Mouse (Mus musculus) layer of hippocampus, postnatal 36 days (tissue): ENCODE measurements around the gene Grid2. TPM values are rescaled to one million over a fixed set of nuclear protein-coding genes. Genes with fewer than 3 reads are reported as not detected.

Experiments used
- DNase-seq, 2 experiments: peaks; one replicate each; pipeline ENCODE4 v3.0.0; 2022
- total RNA-seq, 2 experiments: library from RNA; stranded (reverse); gene quantifications; 2 replicates each; pipeline ENCODE4 v1.2.3; 2021

Gene Grid2
- total RNA-seq, 2 experiments from 2014 or later = 14.2 to 16.4 TPM

- DNase-seq = no peak
Measured at GRCm38 (mm10) chr6:64731621-64732320, 1476.1 kb downstream of the Grid2 start.

GRCm38 (mm10) chr6:64733311-64733710 lies 1477.6 kb downstream of the Grid2 start:
- no peak for DNase-seq

DNA sequence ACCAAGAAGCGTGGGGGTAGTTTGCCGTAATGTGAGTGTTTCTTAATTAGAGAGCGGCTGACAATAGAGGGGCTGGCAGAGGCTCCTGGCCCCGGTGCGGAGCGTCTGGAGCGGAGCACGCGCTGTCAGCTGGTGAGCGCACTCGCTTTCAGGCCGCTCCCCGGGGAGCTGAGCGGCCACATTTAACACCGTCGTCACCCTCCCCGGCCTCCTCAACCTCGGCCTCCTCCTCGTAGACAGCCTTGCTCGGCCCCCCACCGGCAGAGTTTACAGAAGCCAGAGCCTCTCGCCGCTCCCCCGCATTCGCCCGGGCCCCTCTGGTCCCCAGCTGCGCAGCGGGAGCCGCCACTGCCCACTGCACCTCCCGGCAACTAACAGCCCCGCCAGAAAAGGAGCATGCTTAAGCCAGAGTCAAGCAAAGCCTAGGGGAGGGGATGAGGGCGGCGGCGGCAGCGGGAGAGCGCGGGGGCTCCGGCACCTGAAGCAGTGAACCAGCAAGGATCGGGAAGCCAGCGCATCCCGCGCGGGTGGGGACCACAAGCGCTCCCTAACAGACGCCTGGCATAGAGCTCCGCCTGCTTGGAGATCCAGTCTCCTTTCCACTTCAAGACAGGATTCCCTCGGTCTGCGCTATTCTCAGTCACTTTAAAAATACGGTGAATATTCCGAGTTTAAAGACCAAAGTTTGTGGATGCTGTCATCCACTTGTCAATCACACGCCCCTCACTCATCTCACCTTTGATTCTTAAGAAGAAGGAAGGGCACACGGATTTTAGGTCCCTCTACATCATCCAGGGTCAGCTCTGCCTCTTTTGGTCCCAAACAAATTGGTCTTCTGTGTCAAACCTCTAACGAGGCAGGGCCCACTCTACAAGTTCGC lies 1479.0 kb downstream of the Grid2 start:
- no peak for DNase-seq

DNA sequence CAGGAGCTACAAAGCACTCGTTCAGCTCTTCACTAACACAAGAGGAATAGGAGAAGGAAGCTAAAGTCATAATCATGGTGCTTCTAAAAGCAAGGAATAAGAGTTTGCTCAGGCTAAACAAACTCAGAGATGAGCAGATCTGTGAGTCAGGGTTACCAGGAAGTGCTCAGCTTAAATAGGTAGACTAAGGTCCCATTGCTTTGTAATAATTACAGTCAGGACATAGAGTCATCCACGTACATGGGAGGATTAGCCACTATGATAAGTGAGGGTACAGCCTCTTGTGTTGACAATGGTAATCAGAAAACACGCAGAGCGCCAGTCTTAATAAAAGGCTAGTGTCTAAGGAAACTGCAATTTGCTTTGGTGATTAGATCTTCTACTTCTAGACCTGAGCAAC lies 1480.6 kb downstream of the Grid2 start:
- DNase-seq = no peak

- DNase-seq = no peak
Measured at GRCm38 (mm10) chr6:64742915-64743489, 1487.3 kb downstream of the Grid2 start.
